Mouse (Mus musculus) cerebellum, adult (tissue): ENCODE measurements around the gene Gm21972.

Source experiments
- ATAC-seq: cut with Nextera tagmentation; 2 replicates; pipeline ENCODE4 v1.9.2; 2017; ENCODE audit warnings: mild to moderate bottlenecking, moderate library complexity, mixed read lengths; ENCODE audit not compliant: insufficient number of reproducible peaks, low FRiP score, low TSS enrichment

Gene Gm21972

DNA sequence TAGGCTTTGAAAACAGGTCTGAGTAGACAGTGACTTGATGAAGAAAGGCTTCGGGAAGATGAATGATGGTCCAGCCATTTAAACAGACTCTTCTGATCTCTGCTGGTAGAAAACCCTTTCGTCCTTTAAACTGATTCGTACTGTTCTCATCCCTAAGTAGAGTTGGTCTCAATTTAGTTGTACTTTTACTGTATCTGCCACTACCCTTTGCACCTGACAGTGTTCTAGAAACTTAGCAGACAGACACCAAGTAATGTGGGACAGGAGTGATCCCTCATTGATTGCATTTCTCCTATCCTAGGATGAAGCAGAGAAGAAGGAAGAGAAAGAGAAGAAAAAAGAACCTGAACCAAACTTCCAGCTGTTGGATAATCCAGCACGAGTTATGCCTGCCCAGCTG is at the start of gene Gm21972:
Gene Gm21972 (plus strand): TSS at position 301 of the 400 bp plus-strand sequence.
- ATAC-seq: no peak

DNA sequence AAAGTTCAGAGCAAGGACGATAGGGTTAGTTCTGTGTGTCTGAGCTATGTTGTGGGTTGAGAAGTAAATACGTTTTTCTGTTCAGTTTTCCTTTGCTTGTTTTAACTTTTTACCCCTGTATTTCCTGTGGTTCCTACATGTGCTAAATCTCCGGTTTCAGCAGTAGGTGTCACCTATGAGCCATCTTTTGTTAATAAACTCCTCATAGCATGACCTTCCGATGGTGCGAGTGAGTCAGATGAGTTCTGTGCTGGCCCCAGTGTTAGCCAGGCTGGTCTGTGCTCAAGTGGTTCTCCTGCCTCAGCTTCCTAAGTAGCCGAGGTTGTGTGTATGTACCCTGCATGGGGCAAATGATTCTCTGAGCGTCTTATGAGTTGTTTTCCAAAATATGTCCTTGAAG is 39.0 kb upstream of the Gm21972 start:
- no peak for ATAC-seq

DNA sequence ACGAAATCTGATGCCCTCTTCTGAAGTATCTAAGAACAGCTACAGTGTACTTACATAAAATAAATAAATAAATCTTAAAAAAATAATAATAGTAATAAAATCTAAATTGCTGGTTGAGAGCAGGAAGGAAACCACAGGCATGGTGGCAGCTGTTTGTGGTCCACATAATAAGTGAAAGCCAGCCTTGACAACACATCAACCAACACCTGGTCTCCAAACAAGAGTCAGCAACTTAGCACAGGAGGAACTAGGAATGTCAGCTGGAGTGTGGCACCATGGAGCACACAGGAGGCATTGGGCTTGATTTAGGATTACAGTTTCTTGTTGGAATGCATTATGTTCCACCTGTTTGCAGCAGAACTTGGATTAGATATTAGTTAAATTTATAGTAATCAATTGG is 28.4 kb upstream of the Gm21972 start:
- ATAC-seq: no peak

DNA sequence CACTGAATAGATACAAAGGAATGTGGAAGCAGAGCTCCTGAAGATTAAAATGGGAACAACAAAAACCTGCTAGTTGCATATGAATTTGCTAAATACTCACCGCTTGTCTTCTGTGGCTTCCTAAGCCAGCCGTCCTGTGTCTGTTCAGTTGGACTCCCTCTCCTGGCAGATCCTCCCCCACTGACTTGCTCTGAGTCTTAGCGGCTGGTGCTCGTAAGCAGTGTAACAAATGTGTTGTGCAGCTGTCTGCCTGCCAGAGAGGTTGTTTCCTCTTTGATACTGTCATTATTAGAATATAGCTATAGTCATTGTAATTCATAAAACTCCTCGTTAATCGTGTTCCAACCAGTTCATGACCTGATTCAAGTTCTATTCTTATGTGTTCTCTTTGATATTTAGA is 21.7 kb upstream of the Gm21972 start, which contains the start of gene Htr2b:
Gene Htr2b (minus strand): TSS at position 192 of the 400 bp plus-strand sequence.
- no peak for ATAC-seq

DNA sequence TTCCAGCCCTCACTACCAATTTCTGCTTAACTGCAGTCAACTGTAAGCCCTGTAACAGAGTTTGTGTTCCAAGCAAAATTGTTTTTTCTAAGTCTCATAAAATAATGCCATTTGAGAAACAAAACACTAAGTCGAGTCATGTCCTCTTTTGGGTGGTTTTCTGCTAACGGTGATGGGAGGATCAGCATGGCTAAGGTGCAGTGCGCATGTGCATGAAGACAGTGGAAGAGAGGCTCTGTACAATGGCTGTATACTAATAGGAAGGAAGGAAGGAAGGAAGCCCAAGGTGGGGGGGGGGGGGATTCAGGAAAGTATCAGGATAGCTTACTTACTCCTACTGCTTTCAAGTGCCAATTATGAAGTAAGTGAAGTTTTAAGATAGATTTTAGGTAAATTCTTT is 19.3 kb upstream of the Gm21972 start:
- ATAC-seq: no peak

DNA sequence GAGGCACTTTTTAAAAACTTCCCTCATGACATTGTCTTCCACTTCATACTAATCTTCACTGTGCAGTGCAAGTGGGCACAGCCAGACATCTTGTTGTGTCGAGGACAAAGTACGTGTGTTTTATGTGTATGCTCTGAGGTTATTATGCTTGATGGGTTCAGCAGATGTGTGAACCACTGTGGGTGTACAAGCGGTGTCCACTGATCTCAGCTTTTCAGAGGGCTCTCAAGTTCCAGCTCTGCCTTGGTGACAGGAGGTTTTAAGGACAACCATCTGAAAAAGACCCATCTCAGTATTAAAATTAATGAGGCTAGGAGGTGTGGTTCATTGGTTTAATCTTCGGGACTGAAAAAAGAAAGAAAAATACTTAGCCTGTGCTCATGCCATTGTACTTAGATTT is 13.9 kb upstream of the Gm21972 start:
- no peak for ATAC-seq

DNA sequence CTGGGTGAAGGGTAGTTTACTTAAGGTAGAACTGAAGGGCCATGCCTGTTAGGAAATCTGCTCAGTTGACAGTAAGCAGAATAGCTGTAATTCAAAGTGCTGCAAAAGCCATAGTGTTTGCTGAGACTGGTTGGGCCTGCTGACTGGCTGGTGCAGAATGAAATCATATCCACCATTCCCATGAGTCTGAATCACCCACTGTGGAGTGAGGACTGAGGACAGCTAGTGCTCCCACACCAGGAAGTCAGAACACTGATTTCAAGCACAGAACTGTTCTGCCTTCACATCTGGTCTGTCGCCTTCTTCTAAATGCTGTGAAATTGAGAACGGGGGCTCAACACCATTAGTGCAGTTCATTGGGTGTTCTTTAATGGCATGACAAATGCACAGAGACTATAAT is 7.4 kb upstream of the Gm21972 start:
- ATAC-seq: no peak

DNA sequence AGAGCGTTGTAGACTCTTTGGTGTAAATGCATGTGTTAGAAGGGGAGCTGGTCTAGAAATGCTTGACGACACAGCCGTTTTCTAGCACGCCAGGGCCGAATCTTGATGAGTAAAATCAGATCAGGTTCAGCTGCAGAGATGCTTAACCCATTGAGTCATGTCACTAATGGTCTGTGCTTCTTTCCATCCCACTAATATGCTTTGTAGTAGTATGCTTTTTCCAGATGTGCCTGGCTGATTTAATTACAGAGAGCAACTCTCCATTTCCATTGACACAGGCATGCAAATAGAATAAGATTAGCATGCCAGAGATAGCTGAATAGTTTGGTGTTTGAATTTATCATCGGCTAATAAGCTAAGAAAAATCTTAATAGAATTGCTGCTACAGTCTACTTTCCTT is 1.9 kb downstream of the Gm21972 start:
- no peak for ATAC-seq

DNA sequence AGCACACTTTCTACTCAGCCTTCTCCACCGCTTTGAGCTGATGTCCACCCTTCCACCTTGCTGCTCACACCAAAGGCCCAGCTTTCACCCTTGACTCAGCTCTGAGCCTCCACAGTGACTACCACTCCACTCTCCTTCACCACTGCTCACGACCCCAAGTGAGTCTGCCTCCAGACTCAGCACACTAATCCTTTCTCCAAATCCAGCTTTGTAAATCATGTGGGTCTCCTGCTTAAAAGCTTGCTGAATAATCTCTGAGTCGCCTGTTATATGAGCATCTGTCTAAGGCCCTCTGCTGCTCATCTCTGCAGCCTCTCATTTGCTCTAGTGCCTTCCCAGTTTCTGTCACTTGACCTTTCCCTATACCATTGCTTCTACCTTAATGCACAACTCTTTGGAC is 7.6 kb downstream of the Gm21972 start:
- ATAC-seq: no peak

DNA sequence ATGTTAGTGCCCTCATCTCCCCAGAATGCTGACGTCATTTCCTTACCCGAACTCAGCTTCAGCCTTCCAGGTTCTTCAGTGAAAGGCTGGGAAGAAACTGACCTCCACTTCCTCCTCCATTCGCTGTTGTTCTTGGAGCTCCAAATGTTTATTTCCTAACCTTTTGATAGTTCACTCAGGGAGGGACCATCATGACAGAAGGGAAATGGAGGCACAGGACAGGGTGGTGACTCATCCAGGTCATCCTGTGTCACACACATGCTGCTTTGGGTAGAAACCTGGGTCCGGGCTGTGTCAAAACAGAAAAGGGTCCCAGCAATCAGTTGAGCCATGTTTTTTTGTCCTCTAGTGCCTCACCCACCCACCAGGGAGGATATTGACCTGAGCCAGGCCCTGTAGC is 9.7 kb downstream of the Gm21972 start:
- ATAC-seq: no peak

DNA sequence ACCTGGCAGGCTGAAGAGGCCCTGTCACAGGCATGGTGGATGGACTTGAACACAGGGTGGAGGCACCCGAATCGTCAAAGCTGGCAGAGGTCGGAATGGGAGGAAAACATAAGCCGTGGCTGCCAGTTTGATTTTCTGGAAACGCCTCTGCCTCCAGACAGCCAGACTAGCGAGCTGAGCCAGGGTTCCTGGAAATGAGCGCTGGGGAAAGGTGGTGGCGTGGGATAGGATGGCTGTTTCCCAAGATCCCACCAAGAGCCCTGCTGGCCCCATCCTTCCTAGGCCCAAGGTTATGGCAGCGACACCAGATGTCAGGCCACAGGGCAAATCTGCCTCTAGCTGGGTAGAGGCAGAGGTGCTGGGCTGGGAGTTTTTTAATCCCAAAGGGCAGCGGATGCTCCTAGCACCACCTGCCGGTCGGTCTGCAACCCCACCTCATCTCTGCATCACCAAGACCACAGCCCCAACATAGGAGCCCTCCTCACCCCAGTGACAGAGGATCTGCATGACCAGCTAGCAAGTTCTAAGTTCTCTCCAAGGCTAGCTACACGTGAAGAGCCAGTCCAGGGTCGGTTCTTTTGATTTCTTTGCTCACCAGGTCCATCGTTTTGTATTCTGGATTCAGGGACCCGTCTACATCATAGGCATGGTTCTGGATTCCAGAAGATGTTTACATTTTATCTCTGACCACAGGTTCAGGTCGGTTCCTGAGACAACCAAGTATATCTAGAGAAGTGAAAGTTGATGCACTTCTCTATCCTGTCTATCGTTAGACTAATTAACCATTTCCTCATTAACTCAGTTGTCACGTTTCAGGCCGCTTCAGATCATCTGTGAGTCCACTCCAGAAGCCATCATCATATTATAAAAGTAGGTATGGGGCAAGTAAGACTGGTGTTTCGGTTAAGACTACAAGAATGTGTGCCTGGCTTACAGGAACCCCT is 10.8 kb downstream of the Gm21972 start:
- ATAC-seq: no peak

DNA sequence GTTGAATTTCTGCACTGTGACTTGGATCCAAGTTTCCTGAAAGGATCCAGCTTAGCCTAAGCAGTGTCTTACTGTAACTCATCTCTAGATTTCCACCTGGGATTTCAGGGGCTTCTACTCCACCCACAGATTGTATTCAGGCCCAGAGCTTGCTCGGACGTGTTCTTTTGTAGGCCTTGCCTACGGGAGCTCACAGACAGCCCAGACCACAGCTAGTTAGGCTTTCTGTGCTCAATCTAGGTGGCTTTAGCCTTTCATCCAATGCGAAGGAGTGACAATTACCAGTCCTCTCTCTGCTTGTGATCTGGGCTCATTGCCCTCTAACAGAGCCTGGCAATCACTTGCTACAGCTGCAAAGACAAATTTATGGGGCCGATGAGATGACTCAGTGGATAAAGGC is 12.9 kb downstream of the Gm21972 start:
- ATAC-seq: no peak

DNA sequence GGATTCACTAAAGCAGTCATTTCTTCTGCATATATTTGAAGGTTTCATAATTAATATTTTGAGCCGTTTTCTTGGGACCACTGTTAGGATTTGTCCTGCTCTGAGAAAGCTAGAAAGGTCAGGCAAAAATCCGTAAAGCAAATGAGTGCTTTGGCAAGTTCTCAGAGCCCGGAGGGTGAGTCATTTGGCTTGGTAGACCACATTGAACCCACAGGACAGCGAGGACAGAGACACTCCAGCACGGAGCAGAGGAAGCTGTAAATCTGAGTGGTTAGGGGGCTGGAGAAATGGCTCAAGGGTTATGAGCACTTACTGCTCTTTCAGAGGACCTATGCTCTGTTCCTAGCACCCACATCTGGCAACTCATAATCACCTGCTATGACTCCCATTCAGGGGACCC is 14.1 kb downstream of the Gm21972 start:
- ATAC-seq: no peak

DNA sequence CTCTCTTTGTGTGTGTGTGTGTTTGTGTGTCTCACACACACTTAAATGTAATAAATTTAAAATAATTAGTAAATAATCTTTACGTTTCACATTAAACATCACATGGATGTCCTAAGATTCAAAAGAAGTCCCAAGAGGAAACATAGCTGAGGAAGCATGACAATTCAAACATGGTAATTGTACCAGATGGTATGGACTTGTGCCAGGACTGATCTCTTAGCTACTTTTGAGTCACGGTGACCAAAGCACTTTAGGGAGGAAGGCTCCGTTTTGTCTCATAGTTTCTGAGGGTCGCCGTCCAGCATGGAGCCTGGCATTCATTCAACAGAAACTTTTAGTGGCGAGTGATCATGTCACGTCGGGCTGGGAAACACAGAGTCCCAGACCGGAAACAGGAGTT is 14.7 kb downstream of the Gm21972 start:
- no peak for ATAC-seq

DNA sequence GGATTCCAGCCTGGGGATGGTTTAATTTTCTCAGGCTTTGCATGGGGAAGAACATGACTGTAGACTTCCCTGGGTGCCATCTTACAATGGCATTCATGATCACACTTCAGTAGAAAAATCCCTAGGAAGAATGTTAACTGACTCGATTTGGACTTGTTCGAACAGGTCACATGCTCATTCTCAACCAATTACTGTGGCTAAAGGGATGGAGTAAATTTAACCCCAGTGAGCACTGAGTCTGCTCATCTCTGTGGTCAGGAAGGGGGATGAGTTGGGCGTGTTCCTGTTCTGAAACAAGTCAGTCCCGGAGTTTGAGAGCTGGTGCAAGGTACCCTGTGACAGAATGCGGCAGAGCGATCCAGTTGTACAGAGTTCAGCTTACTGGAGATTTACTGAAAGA is 17.5 kb downstream of the Gm21972 start:
- ATAC-seq: no peak

DNA sequence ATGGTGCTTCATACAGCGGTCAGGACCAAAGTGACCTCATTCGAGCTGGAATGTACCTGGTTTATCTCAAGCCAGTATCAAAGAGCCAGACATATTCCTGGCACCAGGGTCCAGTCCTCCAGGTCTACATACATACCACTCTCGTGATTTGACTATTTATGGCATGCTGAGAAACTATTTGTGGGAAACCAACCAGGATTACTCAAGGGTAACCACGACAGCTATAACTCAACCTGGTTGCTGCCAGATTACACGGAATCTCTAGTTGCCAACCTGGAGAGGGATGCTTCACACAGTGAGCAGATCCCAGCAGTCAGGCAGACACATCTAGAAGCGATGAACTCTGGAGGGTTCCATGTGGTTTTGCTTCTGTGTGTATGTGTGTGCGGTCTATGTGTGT is 17.9 kb downstream of the Gm21972 start:
- no peak for ATAC-seq

DNA sequence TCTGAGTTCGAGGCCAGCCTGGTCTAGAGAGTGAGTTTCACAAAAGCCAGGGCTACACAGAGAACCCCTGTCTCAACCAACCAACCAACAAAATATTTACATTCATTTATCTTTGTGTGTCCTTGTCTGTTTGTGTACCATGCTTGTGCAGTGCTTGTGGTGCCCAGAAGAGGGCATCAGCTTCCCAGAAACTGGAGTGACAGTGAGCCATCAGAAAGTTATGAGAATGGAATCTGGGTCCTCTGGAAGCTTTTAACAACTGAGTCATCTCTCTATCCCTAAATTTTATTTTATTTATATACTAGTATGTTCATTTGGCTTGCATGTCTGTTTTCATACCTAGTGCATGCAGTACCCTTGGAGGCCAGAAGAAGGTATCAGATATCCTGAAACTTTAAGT is 19.2 kb downstream of the Gm21972 start:
- ATAC-seq: no peak

DNA sequence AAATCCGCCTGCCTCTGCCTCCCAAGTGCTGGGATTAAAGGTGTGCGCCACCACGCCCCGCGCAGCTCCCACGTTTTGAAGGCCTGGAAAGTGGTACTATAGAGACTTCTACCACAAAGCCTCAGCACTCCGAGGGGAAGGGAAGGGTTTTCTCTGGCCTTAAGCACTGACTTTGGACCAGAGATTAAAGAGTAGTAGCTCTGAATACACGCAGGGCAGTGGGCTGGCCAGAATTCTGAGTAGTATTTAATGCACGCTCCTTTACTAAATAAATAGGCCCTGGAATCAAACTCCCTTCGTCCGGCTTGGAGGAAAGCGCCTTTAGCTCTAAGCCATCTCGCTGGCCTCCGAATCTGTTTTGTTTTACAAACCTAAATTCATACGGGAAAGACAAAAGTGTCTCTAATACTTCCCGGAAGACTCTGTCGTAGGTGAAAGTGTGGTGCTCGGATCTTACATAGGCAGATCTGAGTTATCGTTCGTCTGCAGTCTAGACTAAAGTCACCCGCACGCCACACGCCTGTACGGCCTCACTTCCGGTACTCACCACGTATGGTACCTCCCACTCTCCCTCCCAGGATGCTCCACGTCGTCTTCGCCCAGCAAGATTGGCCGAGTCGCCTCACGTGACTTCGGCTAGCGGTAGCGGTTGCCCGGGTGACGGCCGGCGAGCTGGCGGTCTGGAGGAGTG is 20.8 kb downstream of the Gm21972 start, which contains the start of gene Armc9:
Gene Armc9 (plus strand): TSS at position 648 of the 691 bp plus-strand sequence.
- peak; percentile 100 for ATAC-seq

DNA sequence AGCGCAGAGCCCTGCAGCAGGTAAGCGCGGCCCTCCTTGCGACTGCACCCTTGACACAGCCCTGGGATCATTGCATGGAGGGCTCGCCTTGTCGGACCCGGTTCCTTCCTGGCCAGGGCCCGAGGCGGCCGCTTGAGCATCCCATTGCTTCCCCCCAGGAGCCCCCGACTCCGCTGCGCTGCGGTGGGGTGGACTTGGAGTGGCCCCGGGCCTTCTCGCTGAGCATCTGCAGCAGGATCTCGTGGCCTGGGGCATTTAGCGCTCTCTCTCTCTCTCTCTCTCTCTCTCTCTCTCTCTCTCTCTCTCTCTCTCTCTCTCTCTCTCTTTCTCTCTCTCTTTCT is 21.4 kb downstream of the Gm21972 start:
- ATAC-seq: no peak

DNA sequence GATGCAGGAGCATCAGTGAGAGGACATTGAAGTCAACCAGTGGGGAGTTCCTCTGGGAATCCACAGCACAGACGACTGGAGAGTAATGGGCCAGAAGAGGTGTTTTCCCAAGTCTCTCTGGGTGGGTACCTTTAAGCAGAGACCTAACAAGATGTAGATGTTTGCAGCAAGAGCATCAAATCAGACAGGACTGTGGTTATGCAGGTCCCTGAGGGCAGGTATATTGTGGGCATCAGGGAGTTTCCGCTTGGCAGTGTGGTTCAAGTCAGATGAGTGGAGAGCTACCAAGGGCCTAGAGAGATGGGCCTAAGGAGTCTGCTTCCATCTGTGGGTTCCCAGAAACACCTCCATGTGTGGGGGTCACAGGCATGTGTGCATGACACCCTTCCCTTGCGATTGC is 22.6 kb downstream of the Gm21972 start:
- ATAC-seq: no peak

DNA sequence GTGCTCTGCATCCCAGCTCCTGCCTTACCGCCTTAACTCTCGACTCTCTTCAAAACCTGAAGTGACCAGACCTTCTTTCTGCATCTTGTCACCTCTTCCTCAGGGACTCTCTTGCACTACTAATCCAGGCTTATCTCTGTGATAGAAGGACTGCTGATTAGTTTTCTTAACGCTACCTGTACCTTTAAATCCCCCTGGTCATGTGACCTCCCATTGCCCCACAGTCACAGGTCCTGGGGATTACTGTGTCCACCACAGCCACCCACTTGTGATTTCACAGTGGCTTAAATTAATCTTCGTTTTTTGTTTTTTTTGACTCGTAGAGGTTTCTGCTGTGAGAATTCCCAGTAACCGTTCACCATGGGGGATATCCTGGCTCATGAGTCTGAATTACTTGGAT is 23.2 kb downstream of the Gm21972 start:
- no peak for ATAC-seq

DNA sequence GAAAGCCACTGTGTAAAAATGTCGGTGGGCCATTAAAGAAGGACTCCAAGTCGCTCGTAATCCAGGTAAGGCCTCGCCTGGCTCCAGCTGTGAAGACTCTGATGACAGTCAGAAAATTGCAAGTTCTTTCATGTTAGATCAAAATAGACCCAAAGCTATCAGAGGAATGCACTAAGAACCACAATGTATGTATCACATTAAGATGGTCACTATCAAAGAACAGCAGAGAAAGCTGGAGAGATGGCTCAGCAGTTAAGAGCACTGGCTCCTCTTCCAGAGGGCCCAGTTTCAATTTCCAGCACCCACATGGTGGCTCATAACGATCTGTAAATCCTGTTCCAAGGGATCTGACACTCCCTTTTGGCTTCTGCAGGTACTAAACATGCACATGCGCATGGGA is 26.6 kb downstream of the Gm21972 start:
- ATAC-seq: no peak
